Mouse (Mus musculus) kidney, postnatal 0 days (tissue): Measurements from ENCODE around the gene Josd2. TPM values are rescaled to one million over a fixed set of nuclear protein-coding genes. Genes with fewer than 3 reads are reported as not detected.
A peak's percentile ranks its signal among the peaks of the same experiment; 100 is the strongest.

ENCODE experiments used
- ATAC-seq: fragments of 200-750 bp; cut with Nextera tagmentation; replicated peaks from 2 replicates; pipeline ENCODE4 v1.8.0; 2017; ENCODE audit warnings: low read depth, moderate number of reproducible peaks, moderate TSS enrichment, moderate library complexity; ENCODE audit not compliant: low FRiP score
- DNase-seq: peaks from one replicate; pipeline ENCODE4 v3.0.0-alpha.2; 2016; ENCODE audit warnings: low spot score
- H3K27ac ChIP-seq: fragments of 300-500 bp; sonication (generic); 2 replicates; pipeline ENCODE4 v1.5.1; 2014; ENCODE audit warnings: mild to moderate bottlenecking
- H3K27me3 ChIP-seq: fragments of 300-500 bp; sonication (generic); 2 replicates; pipeline ENCODE4 v1.6.1; 2014; ENCODE audit warnings: low read length, mixed read lengths; ENCODE audit not compliant: insufficient read depth
- H3K36me3 ChIP-seq: fragments of 300-500 bp; sonication (generic); 2 replicates; pipeline ENCODE4 v1.6.1; 2014; ENCODE audit warnings: low read length, mixed read lengths; ENCODE audit not compliant: insufficient read depth
- H3K4me1 ChIP-seq: fragments of 300-500 bp; sonication (generic); replicated peaks from 2 replicates; pipeline ENCODE4 v1.6.1; 2014; ENCODE audit warnings: antibody characterized with exemption, low read length, mixed read lengths; ENCODE audit not compliant: insufficient read depth
- H3K4me2 ChIP-seq: fragments of 300-500 bp; sonication (generic); 2 replicates; pipeline ENCODE4 v1.6.1; 2014; ENCODE audit warnings: mild to moderate bottlenecking, low read length, moderate library complexity, mixed read lengths
- H3K4me3 ChIP-seq: fragments of 300-500 bp; sonication (generic); replicated peaks from 2 replicates; pipeline ENCODE4 v1.5.1; 2014; ENCODE audit warnings: low read depth, low read length
- H3K9ac ChIP-seq: fragments of 300-500 bp; sonication (generic); 2 replicates; pipeline ENCODE4 v1.6.1; 2014; ENCODE audit warnings: low read depth, low read length
- H3K9me3 ChIP-seq: fragments of 300-500 bp; sonication (generic); replicated peaks from 2 replicates; pipeline ENCODE4 v1.6.1; 2016; ENCODE audit warnings: low read length, inconsistent platforms, mixed read lengths
- CTCF ChIP-seq: IDR thresholded peaks from 2 replicates; pipeline ENCODE4 v1.5.1; 2016; ENCODE audit warnings: antibody characterized with exemption, low read depth, mild to moderate bottlenecking, moderate library complexity
- WGBS: fragments of 180-500 bp; shearing (Covaris S2); extraction: QIAGEN DNeasy Blood & Tissue Kit; methylation state at CpG from one replicate; pipeline ENCODE4 v1.1.7; 2014; 5-methylcytosine and 5-hydroxymethylcytosine counted together
- polyA plus RNA-seq: library from polyadenylated mRNA; unstranded; fragments of >200 nt; fragmentation: Nextera tagmentation; extraction: Ambion mirVana; gene quantifications from 2 replicates; pipeline ENCODE4 v1.2.1, GENCODE M21; 2015

The Josd2 gene
- polyA plus RNA-seq, 1 experiment from 2014 or later, result 51.1 TPM

DNA sequence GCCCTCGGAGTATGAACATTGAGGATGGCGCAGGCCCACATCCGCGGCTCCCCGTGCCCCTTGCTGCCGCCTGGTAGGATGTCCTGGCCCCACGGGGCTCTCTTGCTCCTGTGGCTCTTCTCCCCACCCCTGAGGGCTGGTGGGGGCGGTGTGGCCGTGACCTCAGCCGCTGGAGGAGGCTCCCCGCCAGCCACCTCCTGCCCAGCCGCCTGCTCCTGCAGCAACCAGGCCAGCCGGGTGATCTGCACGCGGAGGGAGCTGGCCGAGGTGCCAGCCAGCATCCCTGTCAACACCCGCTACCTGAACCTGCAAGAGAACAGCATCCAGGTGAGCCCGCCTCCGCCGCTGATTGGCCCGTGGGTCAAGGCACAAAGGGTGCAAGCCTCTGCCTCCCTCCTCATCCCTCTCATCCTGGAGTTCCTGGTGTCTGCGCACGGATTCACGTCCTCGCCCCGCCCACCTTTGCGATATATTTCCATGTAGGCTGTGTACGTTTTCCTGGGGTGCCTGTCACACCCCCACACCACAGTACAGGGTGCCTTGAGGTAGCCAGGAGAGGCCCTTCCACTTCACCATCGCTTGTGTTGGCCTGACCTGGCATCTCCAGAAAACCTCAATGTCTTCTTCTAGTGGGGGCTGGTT is 22.8 kb upstream of the Josd2 start:
- Histone ChIP-seq H3K4me3 (no peak overlapping the region), H3K36me3 (no peaks in the 10 kb centered on the region), H3K4me2 (no peak overlapping the region), H3K27me3 (peaks cover 47% of the 10 kb centered on the region), H3K4me1 (no peaks in the 10 kb centered on the region), H3K9me3 (no peaks in the 10 kb centered on the region), H3K27ac (no peak overlapping the region), H3K9ac (no peak overlapping the region)
- ATAC-seq, result no peak
- 12% methylated on average over 29 of the region's 29 CpGs for WGBS
- DNase-seq, result no peak
- no peak for TF ChIP-seq CTCF

- Histone ChIP-seq H3K4me2 (no peak overlapping the region), H3K4me3 (no peak overlapping the region), H3K9ac (no peak overlapping the region), H3K27ac (no peak overlapping the region), H3K36me3 (no peaks in the 10 kb centered on the region), H3K4me1 (no peaks in the 10 kb centered on the region), H3K27me3 (peaks cover 43% of the 10 kb centered on the region), H3K9me3 (no peaks in the 10 kb centered on the region)
- ATAC-seq (no peak), DNase-seq (no peak)
- no peak for TF ChIP-seq CTCF
- 14% methylated on average over 7 of the region's 7 CpGs for WGBS
Measured at GRCm38 (mm10) chr7:44445528-44445923, 22.3 kb upstream of the Josd2 start.

DNA sequence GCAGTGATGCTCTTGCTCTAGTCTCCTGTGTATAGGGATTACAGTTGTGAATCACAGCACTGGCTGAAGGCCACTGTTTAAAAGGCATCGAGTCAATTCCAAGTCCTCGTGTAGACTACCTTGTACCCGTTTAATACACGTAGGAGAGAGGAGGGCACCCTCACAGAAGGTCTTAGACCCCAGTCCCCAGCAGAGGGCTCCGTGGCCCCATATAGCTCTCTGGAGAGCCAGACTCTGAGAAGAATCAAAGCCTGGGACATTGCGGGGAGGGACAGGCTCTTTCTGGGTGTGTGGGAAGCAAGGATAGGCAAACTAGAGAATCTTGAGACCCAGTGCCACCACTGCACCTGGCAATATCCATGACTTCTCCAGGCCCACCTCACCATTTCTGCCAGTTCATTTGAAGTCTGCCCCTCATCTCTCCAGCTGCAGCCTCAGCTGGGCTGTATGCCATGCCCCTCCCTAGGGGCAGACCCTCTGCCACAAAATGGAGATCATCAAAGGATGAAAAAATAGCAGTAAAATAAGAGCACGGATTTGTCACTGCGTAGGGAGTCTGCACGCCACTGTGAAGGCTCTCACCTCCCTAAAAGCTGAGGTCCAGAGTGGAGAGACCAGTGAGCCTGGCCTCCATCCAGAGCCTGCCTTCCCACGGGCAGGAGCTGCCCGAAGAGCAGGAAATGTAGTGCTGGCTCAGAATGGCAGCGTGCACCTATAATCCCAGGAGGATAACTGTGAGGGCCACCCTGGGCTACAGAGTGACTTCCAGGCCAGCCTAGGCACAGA is 21.5 kb upstream of the Josd2 start:
- Histone ChIP-seq H3K4me1 (no peaks in the 10 kb centered on the region), H3K36me3 (no peaks in the 10 kb centered on the region), H3K9ac (no peak overlapping the region), H3K27me3 (peaks cover 35% of the 10 kb centered on the region), H3K9me3 (no peaks in the 10 kb centered on the region), H3K4me3 (no peak overlapping the region), H3K4me2 (no peak overlapping the region), H3K27ac (no peak overlapping the region)
- no peak for DNase-seq
- TF ChIP-seq CTCF, result no peak; the same call in 1 of the 2 replicates
- no peak for ATAC-seq
- 44% methylated on average over 12 of the region's 12 CpGs for WGBS

DNA sequence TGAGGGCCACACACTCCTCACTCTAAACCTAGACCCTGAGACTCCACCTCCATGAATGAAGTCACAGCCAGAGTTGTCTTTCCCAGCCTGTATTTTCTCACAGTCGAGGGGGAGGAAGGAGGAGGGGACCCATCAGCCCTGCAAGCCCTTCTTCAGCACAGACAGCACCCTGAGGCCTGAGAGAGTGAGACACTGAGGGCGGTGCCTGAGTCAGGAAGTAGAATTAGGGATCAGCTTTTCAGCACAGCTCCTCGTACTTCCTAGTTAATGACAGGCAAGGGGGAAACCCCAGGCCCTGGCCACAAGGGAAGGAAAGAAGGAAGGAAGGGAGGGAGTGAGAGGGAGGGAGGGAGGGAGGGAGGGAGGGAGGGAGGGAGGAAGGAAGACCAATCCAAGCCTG is 14.5 kb upstream of the Josd2 start:
- DNase-seq, result peak; percentile 32
- no peak overlapping the region for H3K4me2 ChIP-seq
- H3K4me3 ChIP-seq, result no peak overlapping the region
- H3K9me3 ChIP-seq, result no peaks in the 10 kb centered on the region
- no peaks in the 10 kb centered on the region for H3K36me3 ChIP-seq
- 3% methylated on average over 3 of the region's 3 CpGs for WGBS
- H3K9ac ChIP-seq, result no peak overlapping the region
- no peak for ATAC-seq
- no peaks in the 10 kb centered on the region for H3K27me3 ChIP-seq
- TF ChIP-seq CTCF, result no peak
- H3K27ac ChIP-seq, result no peak overlapping the region
- H3K4me1 ChIP-seq, result no peaks in the 10 kb centered on the region

DNA sequence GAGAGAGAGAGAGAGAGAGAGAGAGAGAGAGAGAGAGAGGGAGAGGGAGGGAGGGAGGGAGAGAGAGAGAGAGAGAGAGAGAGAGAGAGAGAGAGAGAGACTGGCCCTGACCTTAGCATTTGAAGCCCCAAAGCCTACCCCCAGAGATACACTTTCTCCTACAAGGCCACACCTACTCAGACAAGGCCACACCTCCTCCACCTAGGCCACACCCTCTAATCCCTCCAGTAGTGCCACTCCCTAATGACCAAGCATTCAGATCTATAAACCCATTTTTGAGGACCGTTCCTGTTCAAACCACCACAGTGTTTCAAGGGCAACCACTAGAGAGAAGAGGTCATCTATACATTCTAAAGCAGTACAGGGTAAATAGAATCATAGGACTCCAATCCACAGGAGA is 11.5 kb upstream of the Josd2 start:
- DNase-seq (no peak), ATAC-seq (no peak)
- no peak overlapping the region for H3K4me3 ChIP-seq
- H3K36me3 ChIP-seq, result no peaks in the 10 kb centered on the region
- 81% methylated on average over 1 of the region's 1 CpGs for WGBS
- no peak for TF ChIP-seq CTCF
- H3K9me3 ChIP-seq, result no peaks in the 10 kb centered on the region
- no peak overlapping the region for H3K27ac ChIP-seq
- no peaks in the 10 kb centered on the region for H3K4me1 ChIP-seq
- no peak overlapping the region for H3K4me2 ChIP-seq
- H3K27me3 ChIP-seq, result peaks cover 7% of the 10 kb centered on the region
- no peak overlapping the region for H3K9ac ChIP-seq

DNA sequence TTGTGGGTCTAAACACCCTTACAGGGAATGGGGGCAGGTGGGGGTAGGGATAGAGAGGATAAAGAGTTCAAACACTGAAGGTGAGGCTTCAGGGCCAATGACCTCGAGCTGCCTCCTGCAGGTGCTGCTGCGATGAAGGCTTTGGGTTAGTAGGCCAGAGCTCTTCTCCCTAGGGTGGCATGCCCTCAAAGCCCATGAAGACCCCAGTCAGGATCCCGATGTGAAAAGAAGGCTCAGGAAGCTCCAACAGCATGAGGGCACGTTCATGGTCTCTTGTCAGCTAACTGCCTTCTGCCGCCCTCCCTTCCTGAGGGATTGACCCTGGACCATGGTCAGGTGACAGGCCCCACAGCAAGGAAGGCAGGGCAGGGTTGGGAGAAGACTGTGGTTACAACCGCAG is 7.7 kb upstream of the Josd2 start:
- TF ChIP-seq CTCF, result no peak
- no peaks in the 10 kb centered on the region for H3K9me3 ChIP-seq
- no peak overlapping the region for H3K4me2 ChIP-seq
- ATAC-seq, result no peak
- H3K4me3 ChIP-seq, result no peak overlapping the region
- WGBS, result 61% methylated on average over 6 of the region's 6 CpGs
- no peaks in the 10 kb centered on the region for H3K36me3 ChIP-seq
- no peak overlapping the region for H3K9ac ChIP-seq
- no peak overlapping the region for H3K27ac ChIP-seq
- no peak for DNase-seq
- peaks cover 28% of the 10 kb centered on the region for H3K27me3 ChIP-seq
- peaks cover 5% of the 10 kb centered on the region; the same call in 1 of the 2 replicates for H3K4me1 ChIP-seq
